Mouse (Mus musculus) heart, embryonic 13.5 days (tissue): ENCODE measurements at regions not wholly inside any gene's neighbourhood (a gene's known extent, or its start where the extent isn't known, plus 50 kb on each side); places are given as distances from the start of the nearest gene placed in this dataset.

Experiments used
- ATAC-seq: fragments of 200-750 bp; cut with Nextera tagmentation; 2 replicates; pipeline ENCODE4 v1.8.0; 2017; ENCODE audit warnings: moderate TSS enrichment; ENCODE audit not compliant: insufficient number of reproducible peaks, low FRiP score, low TSS enrichment; ENCODE audit errors: extremely low read depth
- H3K27ac ChIP-seq: fragments of 300-500 bp; sonication (generic); replicated peaks from 2 replicates; pipeline ENCODE4 v1.5.1; 2015; ENCODE audit warnings: moderate library complexity, mild to moderate bottlenecking, inconsistent platforms
- H3K27me3 ChIP-seq: fragments of 300-500 bp; sonication (generic); replicated peaks from 2 replicates; pipeline ENCODE4 v1.6.1; 2015; ENCODE audit warnings: mild to moderate bottlenecking, inconsistent platforms
- H3K36me3 ChIP-seq: fragments of 300-500 bp; sonication (generic); 2 replicates; pipeline ENCODE4 v1.6.1; 2015; ENCODE audit warnings: mild to moderate bottlenecking, inconsistent platforms
- H3K4me1 ChIP-seq: fragments of 300-500 bp; sonication (generic); 2 replicates; pipeline ENCODE4 v1.6.1; 2015; ENCODE audit warnings: inconsistent platforms
- H3K4me2 ChIP-seq: fragments of 300-500 bp; sonication (generic); 2 replicates; pipeline ENCODE4 v1.6.1; 2015; ENCODE audit warnings: inconsistent platforms, mild to moderate bottlenecking, moderate library complexity
- H3K4me3 ChIP-seq: fragments of 300-500 bp; sonication (generic); 2 replicates; pipeline ENCODE4 v1.5.1; 2015; ENCODE audit warnings: moderate library complexity, mild to moderate bottlenecking, inconsistent platforms
- H3K9ac ChIP-seq: fragments of 300-500 bp; sonication (generic); 2 replicates; pipeline ENCODE4 v1.6.1; 2015; ENCODE audit warnings: inconsistent platforms, mild to moderate bottlenecking, moderate library complexity
- H3K9me3 ChIP-seq: fragments of 300-500 bp; sonication (generic); 2 replicates; pipeline ENCODE4 v1.6.1; 2016; ENCODE audit warnings: inconsistent platforms
- WGBS: fragments of 180-500 bp; shearing (Covaris S2); methylation state at CpG from one replicate; pipeline ENCODE4 v1.1.7; 2015; ENCODE audit warnings: mixed read lengths; 5-methylcytosine and 5-hydroxymethylcytosine counted together

DNA sequence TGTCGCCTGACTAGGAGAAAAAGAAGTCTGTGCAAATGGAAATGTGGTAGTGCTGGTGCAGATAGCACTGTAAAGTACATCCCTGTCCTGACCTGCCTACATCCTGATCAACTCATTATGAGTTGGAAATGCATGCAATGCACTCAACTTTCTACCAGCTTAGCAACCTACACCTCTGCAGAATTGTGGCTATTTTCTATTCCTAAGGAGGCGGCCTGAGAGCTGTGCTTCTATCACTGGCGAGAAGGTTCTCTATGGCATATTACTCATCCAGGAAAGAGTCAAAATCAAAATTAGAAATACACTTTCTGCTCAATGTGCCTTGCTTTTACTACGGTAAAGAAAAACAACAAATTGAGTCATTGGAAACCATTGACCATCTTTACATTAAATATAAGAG, 685.4 kb upstream of the Kdm8 start:
- H3K9me3 ChIP-seq: no peaks in the 10 kb centered on the region
- no peak overlapping the region for H3K4me3 ChIP-seq
- WGBS: 80% methylated on average over 4 of the region's 4 CpGs
- H3K27ac ChIP-seq: no peak overlapping the region
- H3K4me1 ChIP-seq: no peaks in the 10 kb centered on the region
- H3K36me3 ChIP-seq: no peaks in the 10 kb centered on the region
- H3K27me3 ChIP-seq: no peaks in the 10 kb centered on the region
- no peak overlapping the region for H3K9ac ChIP-seq
- no peak overlapping the region for H3K4me2 ChIP-seq
- ATAC-seq: no peak

DNA sequence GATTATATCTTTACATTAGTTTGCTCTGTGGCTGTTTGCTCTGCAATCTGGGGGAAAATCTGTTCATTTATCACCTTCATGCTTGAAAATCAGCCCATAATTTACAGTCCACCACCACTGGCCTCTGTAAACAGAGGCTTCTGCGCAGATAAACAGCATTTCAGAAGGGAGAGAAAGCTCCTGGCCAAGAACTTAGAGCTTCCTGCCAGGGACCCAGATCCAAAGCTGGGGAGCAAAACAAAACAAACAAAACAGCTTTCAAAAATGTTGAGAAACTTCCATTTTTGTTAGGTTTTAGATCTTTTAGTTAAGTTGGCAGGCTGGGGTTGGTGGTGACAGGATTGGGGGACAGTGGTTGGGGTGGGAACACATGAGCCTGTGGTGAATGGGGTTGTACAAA, 666.7 kb upstream of the Kdm8 start:
- ATAC-seq: no peak
- Histone ChIP-seq H3K4me2 (no peak overlapping the region), H3K9me3 (no peaks in the 10 kb centered on the region), H3K36me3 (no peaks in the 10 kb centered on the region), H3K4me1 (no peaks in the 10 kb centered on the region), H3K27ac (no peak overlapping the region), H3K9ac (no peak overlapping the region), H3K4me3 (no peak overlapping the region), H3K27me3 (no peaks in the 10 kb centered on the region)
- WGBS: 43% methylated on average over 1 of the region's 1 CpGs

DNA sequence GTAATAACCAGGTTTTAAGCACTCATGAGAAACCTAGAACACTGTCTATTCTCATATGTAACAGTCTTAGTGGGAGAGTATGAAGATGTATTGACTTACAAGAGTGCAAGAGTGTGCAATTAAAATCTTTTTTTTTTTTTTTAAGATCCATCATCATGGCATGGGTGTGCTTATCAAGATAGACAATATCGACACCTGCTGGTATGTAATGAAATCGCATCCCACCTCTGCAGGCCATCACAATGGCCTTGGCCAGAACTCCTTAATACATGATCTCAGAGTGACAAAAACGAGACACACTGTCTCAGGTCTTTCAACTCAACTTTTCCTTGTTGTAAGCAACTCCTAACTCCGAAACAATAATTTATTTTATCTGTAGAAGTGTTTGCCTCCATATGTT, 661.7 kb upstream of the Kdm8 start:
- H3K4me2 ChIP-seq: no peak overlapping the region
- no peaks in the 10 kb centered on the region for H3K27me3 ChIP-seq
- no peak for ATAC-seq
- no peak overlapping the region for H3K4me3 ChIP-seq
- H3K9me3 ChIP-seq: peaks cover 6% of the 10 kb centered on the region; the same call in 1 of the 2 replicates
- WGBS: 47% methylated on average over 4 of the region's 4 CpGs
- H3K9ac ChIP-seq: no peak overlapping the region
- no peaks in the 10 kb centered on the region for H3K4me1 ChIP-seq
- H3K27ac ChIP-seq: no peak overlapping the region
- no peaks in the 10 kb centered on the region for H3K36me3 ChIP-seq

DNA sequence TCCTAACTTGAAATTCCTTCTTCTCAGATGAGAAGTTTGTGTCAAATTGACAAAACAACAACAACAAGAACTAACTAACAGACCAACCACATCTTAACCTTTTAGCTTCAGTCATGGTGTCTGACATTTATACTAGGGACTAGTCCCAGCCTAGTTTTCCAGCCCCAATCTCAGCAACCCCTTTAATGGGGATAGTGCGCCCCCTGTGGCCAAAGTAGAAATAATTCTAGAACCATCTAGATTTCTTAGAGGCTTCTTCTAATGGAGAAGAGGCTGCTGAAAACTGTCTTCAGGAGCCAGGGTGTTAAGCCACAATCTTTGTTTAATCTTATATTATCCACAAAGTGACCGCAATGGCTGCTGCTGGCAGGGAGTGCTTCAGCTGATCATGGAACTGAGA, 659.5 kb upstream of the Kdm8 start:
- H3K4me1 ChIP-seq: no peaks in the 10 kb centered on the region
- no peak overlapping the region for H3K27ac ChIP-seq
- ATAC-seq: no peak
- no peaks in the 10 kb centered on the region for H3K27me3 ChIP-seq
- H3K4me2 ChIP-seq: no peak overlapping the region
- peaks cover 6% of the 10 kb centered on the region; the same call in 1 of the 2 replicates for H3K9me3 ChIP-seq
- WGBS: 71% methylated on average over 2 of the region's 2 CpGs
- no peak overlapping the region for H3K9ac ChIP-seq
- H3K36me3 ChIP-seq: no peaks in the 10 kb centered on the region
- H3K4me3 ChIP-seq: no peak overlapping the region

DNA sequence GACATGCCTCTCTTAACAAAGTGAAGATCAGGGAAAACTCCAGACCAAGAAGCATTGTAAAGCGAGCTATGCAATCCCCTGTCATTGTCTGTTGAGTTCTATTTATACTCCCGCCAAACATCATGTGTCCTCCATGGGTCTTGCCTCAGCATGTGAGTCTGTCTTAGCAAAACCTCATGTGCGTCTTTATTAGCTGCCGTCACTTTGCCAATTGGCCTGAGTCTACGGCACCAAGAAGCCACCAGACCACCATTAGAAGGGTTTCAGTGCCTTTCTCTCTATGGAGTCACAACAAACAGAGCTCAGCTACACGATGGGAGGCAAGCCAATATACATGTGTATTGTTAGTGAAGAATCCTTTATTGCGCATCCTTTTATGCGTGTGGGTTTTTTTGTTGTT, 658.6 kb upstream of the Kdm8 start:
- 81% methylated on average over 8 of the region's 8 CpGs for WGBS
- H3K4me1 ChIP-seq: no peaks in the 10 kb centered on the region
- no peak for ATAC-seq
- H3K36me3 ChIP-seq: no peaks in the 10 kb centered on the region
- H3K27me3 ChIP-seq: no peaks in the 10 kb centered on the region
- no peak overlapping the region for H3K4me3 ChIP-seq
- H3K9me3 ChIP-seq: peaks cover 6% of the 10 kb centered on the region; the same call in 1 of the 2 replicates
- no peak overlapping the region for H3K9ac ChIP-seq
- H3K27ac ChIP-seq: no peak overlapping the region
- no peak overlapping the region for H3K4me2 ChIP-seq

DNA sequence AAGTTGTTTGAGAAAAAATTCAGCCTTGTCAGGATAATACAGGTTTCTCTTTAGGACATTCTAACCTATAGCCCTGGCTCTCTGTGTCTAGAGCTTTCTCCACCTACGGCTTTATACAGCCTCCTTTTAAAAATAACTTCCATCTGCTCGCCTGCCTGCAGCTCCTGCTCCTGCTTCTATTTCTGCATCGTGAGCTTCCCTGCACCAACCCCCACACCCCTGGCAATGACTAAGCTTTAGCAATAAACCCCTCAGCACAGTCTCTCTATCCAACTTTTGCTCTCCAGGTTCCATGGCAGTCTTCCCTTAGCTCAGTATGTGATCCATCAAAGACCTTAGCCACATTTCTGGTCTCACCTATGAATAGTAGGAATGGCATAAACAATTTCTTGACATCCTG, 655.7 kb upstream of the Kdm8 start:
- Histone ChIP-seq H3K4me3 (no peak overlapping the region), H3K4me2 (no peak overlapping the region), H3K9me3 (peaks cover 6% of the 10 kb centered on the region; the same call in 1 of the 2 replicates), H3K4me1 (no peaks in the 10 kb centered on the region), H3K9ac (no peak overlapping the region), H3K27ac (no peak overlapping the region), H3K36me3 (no peaks in the 10 kb centered on the region), H3K27me3 (no peaks in the 10 kb centered on the region)
- no peak for ATAC-seq
- 33% methylated on average over 3 of the region's 3 CpGs for WGBS

DNA sequence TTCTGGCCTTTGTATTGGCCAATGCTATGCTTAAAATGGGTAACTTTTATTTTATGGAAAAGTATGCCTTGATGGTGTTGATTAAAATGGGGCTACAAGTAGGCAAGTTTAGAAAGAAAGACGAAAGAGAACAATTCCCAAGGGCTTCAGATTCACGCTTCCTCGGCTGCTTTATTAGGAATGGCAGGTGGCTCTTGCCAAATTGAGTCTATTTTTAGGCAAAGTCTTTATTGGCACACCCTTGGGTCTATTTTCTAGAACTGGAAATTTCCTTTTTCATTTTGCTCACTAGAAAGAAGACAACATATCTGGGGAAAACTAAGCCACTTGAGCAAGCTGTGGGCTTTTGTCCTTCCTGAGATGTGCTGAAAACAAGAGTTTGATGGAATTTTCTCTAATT, 641.4 kb upstream of the Kdm8 start:
- Histone ChIP-seq H3K27me3 (no peaks in the 10 kb centered on the region), H3K27ac (no peak overlapping the region), H3K9ac (no peak overlapping the region), H3K9me3 (peaks cover 3% of the 10 kb centered on the region; the same call in 1 of the 2 replicates), H3K4me1 (no peaks in the 10 kb centered on the region), H3K4me2 (no peak overlapping the region), H3K4me3 (no peak overlapping the region), H3K36me3 (no peaks in the 10 kb centered on the region)
- WGBS: 60% methylated on average over 3 of the region's 3 CpGs
- ATAC-seq: no peak

DNA sequence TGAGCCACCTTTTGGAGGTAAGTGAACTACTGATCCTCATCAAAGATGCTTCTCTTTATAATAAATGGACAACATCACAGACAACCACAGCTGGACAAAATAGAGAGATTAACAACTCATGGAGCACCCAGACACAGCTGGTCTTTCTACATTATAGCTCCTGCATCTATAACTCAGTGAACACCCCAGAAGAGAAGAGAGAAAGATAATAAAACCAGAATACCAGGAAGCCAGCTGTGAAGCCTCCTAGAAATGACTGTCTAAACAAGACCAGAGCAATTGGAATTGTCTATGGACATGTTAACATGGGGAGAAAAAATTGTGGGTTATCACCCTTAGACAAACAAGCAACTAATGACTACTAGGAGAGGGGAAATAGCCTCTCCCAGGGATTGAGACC, 609.8 kb upstream of the Kdm8 start:
- H3K36me3 ChIP-seq: no peaks in the 10 kb centered on the region
- no peak for ATAC-seq
- H3K9ac ChIP-seq: no peak overlapping the region
- H3K4me3 ChIP-seq: no peak overlapping the region
- H3K4me1 ChIP-seq: no peaks in the 10 kb centered on the region
- peaks cover 3% of the 10 kb centered on the region; the same call in 1 of the 2 replicates for H3K9me3 ChIP-seq
- H3K27me3 ChIP-seq: no peaks in the 10 kb centered on the region
- no peak overlapping the region for H3K27ac ChIP-seq
- no peak overlapping the region for H3K4me2 ChIP-seq

DNA sequence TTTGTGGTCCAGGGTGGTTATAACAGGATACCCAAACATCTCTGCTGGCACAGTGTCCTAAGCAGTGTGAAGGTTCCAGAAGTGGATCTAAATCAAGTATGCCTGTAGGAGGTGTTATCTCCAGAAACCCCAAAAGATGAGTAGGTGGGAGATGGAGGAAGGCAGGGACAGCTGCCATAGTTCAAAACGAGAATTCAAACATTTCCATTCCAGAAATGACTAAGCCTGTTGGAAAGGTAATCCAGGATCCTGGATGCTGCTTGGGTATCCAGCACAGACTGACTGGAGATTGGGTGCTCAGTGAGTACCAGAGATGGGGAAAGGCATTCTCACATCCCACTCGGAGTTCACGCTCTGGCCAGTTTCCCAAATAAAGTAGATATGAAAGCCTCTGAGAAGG, 607.9 kb upstream of the Kdm8 start:
- H3K9me3 ChIP-seq: peaks cover 3% of the 10 kb centered on the region; the same call in 1 of the 2 replicates
- no peak overlapping the region for H3K27ac ChIP-seq
- H3K4me3 ChIP-seq: no peak overlapping the region
- no peaks in the 10 kb centered on the region for H3K36me3 ChIP-seq
- no peaks in the 10 kb centered on the region for H3K4me1 ChIP-seq
- no peaks in the 10 kb centered on the region for H3K27me3 ChIP-seq
- WGBS: 69% methylated on average over 3 of the region's 3 CpGs
- no peak overlapping the region for H3K4me2 ChIP-seq
- no peak for ATAC-seq
- H3K9ac ChIP-seq: no peak overlapping the region

DNA sequence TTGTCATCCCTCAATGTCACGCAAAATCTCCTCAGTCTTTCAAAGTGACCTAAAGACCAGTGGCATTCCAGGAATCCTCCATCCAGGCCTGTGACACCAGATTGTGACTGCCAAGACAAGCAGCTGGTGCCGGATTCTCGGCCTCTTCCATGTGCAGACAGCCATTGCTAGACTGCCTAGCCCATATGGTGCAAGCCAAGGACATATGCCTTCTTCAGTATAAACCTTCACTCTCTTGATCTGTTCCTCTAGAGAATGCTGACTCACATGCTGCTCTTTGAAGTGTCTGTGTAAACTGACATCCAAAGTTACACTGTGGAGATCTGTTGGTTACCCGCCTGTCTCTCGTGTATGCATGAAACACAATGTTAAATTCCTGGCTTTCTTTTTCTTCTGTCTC, 589.4 kb upstream of the Kdm8 start:
- Histone ChIP-seq H3K4me2 (no peak overlapping the region), H3K36me3 (no peaks in the 10 kb centered on the region), H3K9me3 (no peaks in the 10 kb centered on the region), H3K4me1 (no peaks in the 10 kb centered on the region), H3K4me3 (no peak overlapping the region), H3K27ac (no peak overlapping the region), H3K9ac (no peak overlapping the region), H3K27me3 (no peaks in the 10 kb centered on the region)
- no peak for ATAC-seq
- 70% methylated on average over 5 of the region's 5 CpGs for WGBS

DNA sequence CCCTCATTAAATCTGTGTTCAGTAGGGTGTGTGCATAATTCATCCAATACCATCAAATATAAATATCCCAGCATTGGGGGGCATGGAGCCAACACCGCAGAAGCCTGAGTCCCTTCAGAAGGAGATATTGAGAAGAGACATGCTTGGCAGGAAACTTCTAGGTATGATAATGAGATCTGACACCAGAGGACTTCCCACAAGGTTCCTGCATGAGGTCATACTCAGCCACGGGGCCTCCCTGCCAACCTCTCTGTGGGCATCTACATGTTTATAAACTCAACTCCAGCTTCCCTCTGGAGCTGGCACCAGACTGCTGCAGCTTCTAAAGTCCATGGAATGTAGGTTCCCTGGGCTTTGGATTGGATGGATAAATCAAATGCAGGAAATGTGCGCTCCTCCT, 587.4 kb upstream of the Kdm8 start:
- Histone ChIP-seq H3K27me3 (no peaks in the 10 kb centered on the region), H3K4me2 (no peak overlapping the region), H3K27ac (no peak overlapping the region), H3K4me3 (no peak overlapping the region), H3K9ac (no peak overlapping the region), H3K36me3 (no peaks in the 10 kb centered on the region), H3K9me3 (peaks cover 6% of the 10 kb centered on the region; the same call in 1 of the 2 replicates), H3K4me1 (no peaks in the 10 kb centered on the region)
- WGBS: 74% methylated on average over 3 of the region's 3 CpGs
- ATAC-seq: no peak

DNA sequence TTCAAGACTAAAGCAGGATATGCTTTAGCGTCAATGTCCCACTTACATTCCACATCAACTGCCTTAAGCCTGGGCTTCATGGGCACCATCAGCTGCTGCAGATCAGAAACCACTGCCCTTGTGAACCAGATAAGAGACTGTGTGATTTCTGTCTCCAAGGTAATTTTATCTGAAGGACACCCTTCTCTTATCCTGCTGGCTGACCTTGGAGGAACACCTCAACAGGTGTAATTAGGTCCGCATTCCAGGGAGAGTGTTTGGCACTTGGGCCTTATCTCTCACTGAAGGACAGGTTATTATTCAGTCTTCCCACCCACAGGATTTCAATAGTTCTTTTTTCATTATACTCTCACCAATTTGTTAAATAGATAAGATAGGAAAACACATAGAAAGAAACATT, 583.1 kb upstream of the Kdm8 start:
- Histone ChIP-seq H3K36me3 (no peaks in the 10 kb centered on the region), H3K27me3 (no peaks in the 10 kb centered on the region), H3K27ac (no peak overlapping the region), H3K4me2 (no peak overlapping the region), H3K9me3 (peaks cover 15% of the 10 kb centered on the region; the same call in 1 of the 2 replicates), H3K4me1 (no peaks in the 10 kb centered on the region), H3K4me3 (no peak overlapping the region), H3K9ac (no peak overlapping the region)
- no peak for ATAC-seq
- WGBS: 75% methylated on average over 2 of the region's 2 CpGs
